Mouse (Mus musculus): ENCODE measurements around the gene Tcf7l2.

- TF ChIP-seq CTCF (IDR thresholded peaks at IDR 0.05; ENCODE audit: control insufficient read depth, insufficient read depth, low read length) (no peak), POLR2A (IDR thresholded peaks at IDR 0.05; ENCODE audit: borderline replicate concordance, control insufficient read depth, low read depth, low read length) (no peak)
Measured at GRCm38 (mm10) chr19:55702716-55703115, 38.9 kb upstream of the Tcf7l2 start.

Measured in bone marrow, adult 2 months (tissue).